Mouse (Mus musculus) forebrain, embryonic 12.5 days (tissue): ENCODE results near the gene Nos3. TPM values are rescaled to one million over a fixed set of nuclear protein-coding genes. Genes with fewer than 3 reads are reported as not detected.
A peak's percentile ranks its signal among the peaks of the same experiment; 100 is the strongest.
"Not testable (repeated sequence)": the region's sequence is repeated elsewhere in the genome, so short reads cannot be mapped to it uniquely, and the experiment has no call there.

Source experiments
- ATAC-seq: fragments of 200-750 bp; cut with Nextera tagmentation; 2 replicates; pipeline ENCODE4 v1.8.0; 2017; ENCODE audit warnings: moderate TSS enrichment; ENCODE audit not compliant: low FRiP score
- H3K27ac ChIP-seq: fragments of 300-500 bp; sonication (generic); 2 replicates; pipeline ENCODE4 v1.5.1; 2016; ENCODE audit warnings: mild to moderate bottlenecking
- H3K27me3 ChIP-seq: fragments of 300-500 bp; sonication (generic); 2 replicates; pipeline ENCODE4 v1.6.1; 2016; ENCODE audit warnings: mild to moderate bottlenecking
- H3K36me3 ChIP-seq: fragments of 300-500 bp; sonication (generic); replicated peaks from 2 replicates; pipeline ENCODE4 v1.6.1; 2016; ENCODE audit warnings: mild to moderate bottlenecking
- H3K4me1 ChIP-seq: fragments of 300-500 bp; sonication (generic); 2 replicates; pipeline ENCODE4 v1.6.1; 2016
- H3K4me2 ChIP-seq: fragments of 300-500 bp; sonication (generic); 2 replicates; pipeline ENCODE4 v1.6.1; 2016; ENCODE audit warnings: mild to moderate bottlenecking, moderate library complexity
- H3K4me3 ChIP-seq: fragments of 300-500 bp; sonication (generic); replicated peaks from 2 replicates; pipeline ENCODE4 v1.5.1; 2016; ENCODE audit warnings: mild to moderate bottlenecking
- H3K9ac ChIP-seq: fragments of 300-500 bp; sonication (generic); 2 replicates; pipeline ENCODE4 v1.6.1; 2016; ENCODE audit warnings: mild to moderate bottlenecking
- H3K9me3 ChIP-seq: fragments of 300-500 bp; sonication (generic); 2 replicates; pipeline ENCODE4 v1.6.1; 2016
- WGBS: fragments of 180-500 bp; shearing (Covaris S2); methylation state at CpG from one replicate; pipeline ENCODE4 v1.1.7; 2016; 5-methylcytosine and 5-hydroxymethylcytosine counted together
- polyA plus RNA-seq: library from polyadenylated mRNA; unstranded; fragments of >200 nt; fragmentation: Nextera tagmentation; extraction: Ambion mirVana; gene quantifications from 2 replicates; pipeline ENCODE4 v1.2.1, GENCODE M21; 2016

The Nos3 gene
- polyA plus RNA-seq, 1 experiment from 2014 or later = 7.2 TPM

GRCm38 (mm10) chr5:24394165-24394894 is 29.7 kb downstream of the Nos3 start:
- 2% methylated on average over 36 of the region's 36 CpGs for WGBS
- peak overlapping the region; percentile 58 for H3K4me3 ChIP-seq
- peaks cover 12% of the 10 kb centered on the region for H3K4me1 ChIP-seq
- no peaks in the 10 kb centered on the region for H3K9me3 ChIP-seq
- H3K4me2 ChIP-seq = peak overlapping the region; percentile 58
- peaks cover 21% of the 10 kb centered on the region for H3K27me3 ChIP-seq
- no peaks in the 10 kb centered on the region for H3K36me3 ChIP-seq
- ATAC-seq = peak; percentile 97
- H3K27ac ChIP-seq = peak overlapping the region; percentile 77
- H3K9ac ChIP-seq = peak overlapping the region; percentile 55

DNA sequence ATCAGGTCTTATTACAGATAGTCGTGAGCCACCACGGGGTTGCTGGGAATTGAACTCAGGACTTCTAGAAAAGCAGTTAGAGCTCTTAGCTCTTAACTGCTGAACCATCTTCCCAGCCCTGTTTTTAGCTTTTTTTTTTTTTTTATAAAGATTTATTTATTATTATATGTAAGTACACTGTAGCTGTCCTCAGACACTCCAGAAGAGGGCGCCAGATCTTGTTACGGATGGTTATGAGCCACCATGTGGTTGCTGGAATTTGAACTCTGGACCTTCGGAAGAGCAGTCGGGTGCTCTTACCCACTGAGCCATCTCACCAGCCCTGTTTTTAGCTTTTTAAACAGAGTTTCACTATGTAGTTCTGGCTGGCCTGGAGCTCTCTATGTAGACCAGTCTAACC is 31.6 kb downstream of the Nos3 start:
- 96% methylated on average over 6 of the region's 6 CpGs for WGBS
- ATAC-seq, H3K27me3 ChIP-seq, H3K9ac ChIP-seq, H3K4me3 ChIP-seq, H3K4me2 ChIP-seq, H3K27ac ChIP-seq, H3K9me3 ChIP-seq: not testable (repeated sequence)
- Histone ChIP-seq H3K36me3 (peaks cover 14% of the 10 kb centered on the region), H3K4me1 (peaks cover 12% of the 10 kb centered on the region)

DNA sequence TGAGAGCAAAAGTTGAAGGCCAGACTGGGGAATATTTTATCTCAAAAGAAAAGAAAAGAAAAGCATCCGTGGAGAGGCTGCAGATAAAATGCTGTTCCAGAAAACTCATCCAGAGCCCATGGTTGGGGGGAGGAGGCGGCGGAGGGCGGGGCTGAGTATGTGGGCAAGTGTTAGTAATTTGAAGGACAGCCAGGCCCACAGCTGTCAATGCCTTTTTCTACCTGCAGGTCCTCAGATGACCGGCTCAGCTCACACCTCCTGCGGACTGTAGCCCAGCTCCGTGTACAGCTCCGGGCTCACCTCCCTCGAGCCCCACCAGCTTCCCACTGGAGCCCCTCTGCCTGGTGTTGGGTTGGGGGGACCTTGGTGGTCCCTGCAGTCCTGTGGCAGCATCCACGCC is 35.1 kb downstream of the Nos3 start:
- Histone ChIP-seq H3K4me1 (peaks cover 5% of the 10 kb centered on the region; the same call in 1 of the 2 replicates), H3K36me3 (peaks cover 37% of the 10 kb centered on the region), H3K9ac (no peak overlapping the region), H3K9me3 (no peaks in the 10 kb centered on the region), H3K27me3 (no peaks in the 10 kb centered on the region), H3K4me2 (no peak overlapping the region), H3K4me3 (no peak overlapping the region), H3K27ac (no peak overlapping the region)
- no peak for ATAC-seq
- 89% methylated on average over 10 of the region's 10 CpGs for WGBS

- ATAC-seq = no peak
- Histone ChIP-seq H3K4me2 (no peak overlapping the region), H3K27me3 (no peaks in the 10 kb centered on the region), H3K4me1 (no peaks in the 10 kb centered on the region), H3K36me3 (peaks cover 40% of the 10 kb centered on the region), H3K27ac (no peak overlapping the region), H3K9ac (no peak overlapping the region), H3K4me3 (no peak overlapping the region), H3K9me3 (no peaks in the 10 kb centered on the region)
- WGBS = 92% methylated on average over 11 of the region's 11 CpGs
Measured at GRCm38 (mm10) chr5:24400362-24400761, 35.8 kb downstream of the Nos3 start.

DNA sequence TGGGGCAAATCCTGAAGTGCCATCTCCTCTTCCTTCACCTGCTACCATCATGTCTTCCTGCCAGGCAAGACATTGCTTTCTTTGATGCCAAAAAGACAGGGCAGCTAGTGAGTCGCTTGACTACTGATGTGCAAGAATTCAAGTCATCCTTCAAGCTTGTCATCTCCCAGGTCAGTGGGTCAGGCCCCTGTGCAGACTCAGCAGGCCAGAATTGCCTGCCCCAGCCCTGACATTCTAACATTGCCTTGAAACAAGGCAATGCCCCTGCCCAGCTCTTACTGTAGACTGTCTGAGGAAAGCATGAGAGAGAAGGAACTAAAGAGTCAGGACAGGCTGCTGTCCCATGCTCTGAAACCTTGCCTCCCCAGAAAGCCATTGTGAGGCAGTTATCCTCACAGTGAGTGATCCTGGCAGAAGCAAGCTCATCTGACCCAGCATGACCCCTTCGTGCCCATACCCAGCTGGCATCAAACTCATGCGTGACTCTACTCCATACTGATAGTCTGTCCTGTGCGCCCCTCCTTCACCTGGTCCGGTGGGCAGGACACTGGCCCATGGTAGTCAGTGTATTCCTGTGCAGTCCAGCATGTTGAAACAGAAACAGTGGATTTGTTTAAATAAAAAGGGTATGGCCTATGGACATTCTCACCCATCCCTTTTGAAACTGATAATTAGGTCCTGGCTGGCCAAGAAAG is 36.4 kb downstream of the Nos3 start:
- WGBS = 94% methylated on average over 5 of the region's 5 CpGs
- Histone ChIP-seq H3K4me1 (no peaks in the 10 kb centered on the region), H3K4me2 (no peak overlapping the region), H3K27ac (no peak overlapping the region), H3K27me3 (no peaks in the 10 kb centered on the region), H3K9me3 (no peaks in the 10 kb centered on the region), H3K9ac (no peak overlapping the region), H3K36me3 (peaks cover 42% of the 10 kb centered on the region), H3K4me3 (no peak overlapping the region)
- no peak for ATAC-seq

DNA sequence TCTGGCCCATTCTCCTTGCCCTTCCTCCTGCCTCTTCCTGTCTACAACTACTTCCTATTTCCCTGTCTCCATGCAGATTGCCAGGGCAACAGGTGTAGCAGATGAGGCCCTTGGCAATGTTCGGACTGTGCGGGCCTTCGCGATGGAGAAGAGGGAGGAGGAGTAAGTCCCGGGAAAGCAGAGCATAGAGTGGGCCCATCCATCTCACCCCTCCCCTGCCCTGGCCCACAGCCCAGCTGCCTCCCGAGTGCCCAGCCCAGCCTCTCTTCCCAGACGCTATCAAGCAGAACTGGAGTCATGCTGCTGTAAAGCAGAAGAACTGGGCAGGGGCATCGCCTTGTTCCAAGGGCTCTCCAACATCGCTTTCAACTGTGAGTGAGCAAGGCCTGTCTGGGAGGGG is 37.4 kb downstream of the Nos3 start:
- H3K4me3 ChIP-seq = no peak overlapping the region
- no peaks in the 10 kb centered on the region for H3K27me3 ChIP-seq
- peaks cover 51% of the 10 kb centered on the region for H3K36me3 ChIP-seq
- H3K4me1 ChIP-seq = no peaks in the 10 kb centered on the region
- 86% methylated on average over 9 of the region's 9 CpGs for WGBS
- no peaks in the 10 kb centered on the region for H3K9me3 ChIP-seq
- H3K9ac ChIP-seq = no peak overlapping the region
- H3K4me2 ChIP-seq = no peak overlapping the region
- no peak overlapping the region for H3K27ac ChIP-seq
- no peak for ATAC-seq

- 89% methylated on average over 6 of the region's 6 CpGs for WGBS
- no peak overlapping the region for H3K9ac ChIP-seq
- H3K9me3 ChIP-seq = no peaks in the 10 kb centered on the region
- H3K27me3 ChIP-seq = no peaks in the 10 kb centered on the region
- no peaks in the 10 kb centered on the region for H3K4me1 ChIP-seq
- peaks cover 70% of the 10 kb centered on the region for H3K36me3 ChIP-seq
- H3K4me3 ChIP-seq = no peak overlapping the region
- no peak overlapping the region for H3K4me2 ChIP-seq
- H3K27ac ChIP-seq = no peak overlapping the region
- no peak for ATAC-seq
Measured at GRCm38 (mm10) chr5:24404594-24405360, 40.2 kb downstream of the Nos3 start.

- Histone ChIP-seq H3K4me3 (no peak overlapping the region), H3K27ac (no peak overlapping the region), H3K4me2 (no peak overlapping the region), H3K36me3 (peaks cover 65% of the 10 kb centered on the region), H3K4me1 (no peaks in the 10 kb centered on the region), H3K9ac (no peak overlapping the region), H3K9me3 (no peaks in the 10 kb centered on the region), H3K27me3 (no peaks in the 10 kb centered on the region)
- ATAC-seq = no peak
- 71% methylated on average over 3 of the region's 3 CpGs for WGBS
Measured at GRCm38 (mm10) chr5:24405389-24405876, 40.8 kb downstream of the Nos3 start.

GRCm38 (mm10) chr5:24408651-24409050 is 44.0 kb downstream of the Nos3 start:
- no peak overlapping the region for H3K4me2 ChIP-seq
- H3K9me3 ChIP-seq = no peaks in the 10 kb centered on the region
- peaks cover 5% of the 10 kb centered on the region; the same call in 1 of the 2 replicates for H3K27me3 ChIP-seq
- H3K4me1 ChIP-seq = peaks cover 6% of the 10 kb centered on the region; the same call in 1 of the 2 replicates
- H3K4me3 ChIP-seq = no peak overlapping the region
- no peak overlapping the region for H3K27ac ChIP-seq
- no peak for ATAC-seq
- 96% methylated on average over 13 of the region's 13 CpGs for WGBS
- H3K9ac ChIP-seq = no peak overlapping the region
- peaks cover 37% of the 10 kb centered on the region for H3K36me3 ChIP-seq

DNA sequence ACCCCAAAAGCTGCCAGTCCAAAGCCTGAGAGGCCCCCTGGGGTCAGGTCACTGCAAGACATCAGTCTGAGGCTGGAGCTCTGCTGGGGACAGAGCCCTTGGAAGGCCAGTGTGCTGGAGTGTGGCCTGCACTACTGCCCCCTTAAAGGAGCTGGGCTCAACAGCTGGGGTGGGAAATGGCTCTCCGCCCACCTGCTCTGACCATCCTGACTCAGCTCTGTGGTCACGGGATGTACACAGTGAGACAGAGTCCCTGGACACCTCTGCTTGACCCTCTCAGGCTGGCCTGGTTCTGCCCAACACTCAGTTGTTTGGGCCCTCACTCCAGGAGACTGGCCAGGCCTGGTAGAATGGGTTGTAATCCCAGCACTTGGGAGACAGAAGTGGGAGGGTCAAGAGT is 44.9 kb downstream of the Nos3 start:
- no peak overlapping the region for H3K9ac ChIP-seq
- 83% methylated on average over 2 of the region's 2 CpGs for WGBS
- peaks cover 35% of the 10 kb centered on the region for H3K36me3 ChIP-seq
- ATAC-seq = no peak
- H3K4me3 ChIP-seq = no peak overlapping the region
- peaks cover 13% of the 10 kb centered on the region; the same call in 1 of the 2 replicates for H3K27me3 ChIP-seq
- no peaks in the 10 kb centered on the region for H3K9me3 ChIP-seq
- H3K4me2 ChIP-seq = no peak overlapping the region
- peaks cover 7% of the 10 kb centered on the region; the same call in 1 of the 2 replicates for H3K4me1 ChIP-seq
- no peak overlapping the region for H3K27ac ChIP-seq

DNA sequence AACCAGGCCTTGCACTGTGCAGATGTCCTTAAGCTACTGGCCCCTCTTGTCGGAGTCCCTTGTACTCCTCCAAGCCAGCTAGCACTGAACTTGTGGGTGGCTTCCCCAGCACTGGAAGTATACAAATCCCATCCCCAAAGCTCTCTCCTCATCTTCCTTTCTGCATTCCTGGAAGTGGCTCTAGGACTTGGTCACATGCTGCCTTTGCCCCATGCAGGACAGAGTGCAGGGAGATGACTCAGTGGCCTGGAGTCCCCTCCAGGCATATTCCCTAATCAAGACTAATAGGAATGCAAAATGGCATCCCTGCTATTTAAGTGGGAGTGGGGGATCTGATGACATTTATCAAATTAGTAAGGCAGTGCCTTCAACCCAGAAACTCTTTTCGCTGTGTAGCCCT is 47.5 kb downstream of the Nos3 start:
- no peak overlapping the region for H3K4me3 ChIP-seq
- H3K9ac ChIP-seq = no peak overlapping the region
- H3K27ac ChIP-seq = no peak overlapping the region
- peaks cover 19% of the 10 kb centered on the region for H3K36me3 ChIP-seq
- peaks cover 26% of the 10 kb centered on the region; the same call in 1 of the 2 replicates for H3K27me3 ChIP-seq
- no peaks in the 10 kb centered on the region for H3K9me3 ChIP-seq
- 93% methylated on average over 2 of the region's 2 CpGs for WGBS
- no peak for ATAC-seq
- H3K4me2 ChIP-seq = no peak overlapping the region
- peaks cover 16% of the 10 kb centered on the region for H3K4me1 ChIP-seq

DNA sequence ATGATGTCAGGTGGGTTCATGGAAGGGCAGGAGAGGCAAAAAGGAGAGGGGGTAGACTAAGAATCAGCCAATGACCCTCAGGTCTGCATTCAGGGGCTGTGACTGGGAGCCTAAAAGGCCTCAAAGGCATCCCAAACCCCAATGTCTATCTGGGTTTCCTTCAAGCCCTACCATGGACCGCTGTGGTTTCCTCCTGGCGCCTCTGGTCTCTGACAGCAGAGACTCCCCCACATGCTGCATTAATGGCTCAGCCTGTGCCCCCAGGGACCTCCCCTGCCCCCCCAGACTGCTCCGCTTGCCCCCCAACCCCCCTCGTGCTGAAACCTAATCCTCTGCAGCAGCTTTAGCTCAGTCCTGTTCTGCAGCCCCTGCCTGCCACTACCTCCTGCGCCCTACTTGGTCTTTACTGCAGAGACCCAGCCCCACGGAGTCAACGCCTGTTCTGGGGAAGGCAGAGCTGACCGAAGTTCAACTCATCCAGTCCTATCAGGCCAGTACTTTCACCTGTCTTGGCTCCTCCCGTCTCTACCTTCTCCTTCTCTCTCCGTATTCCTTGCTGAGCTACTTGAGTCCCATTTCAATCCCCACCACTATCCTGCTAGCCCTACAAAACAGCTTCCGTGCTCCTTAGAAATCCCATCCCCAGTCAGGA is 48.6 kb downstream of the Nos3 start, which contains the start of gene Asic3:
Asic3 (plus strand) TSS at position 351 of the 652 bp plus-strand sequence.
- H3K27ac ChIP-seq = no peak within 1 kb of the TSS
- no peak within 1 kb of the TSS for H3K4me2 ChIP-seq
- H3K27me3 ChIP-seq = peaks cover 28% of the 10 kb centered on the region; the same call in 1 of the 2 replicates
- no peak within 1 kb of the TSS for H3K9ac ChIP-seq
- peaks cover 14% of the 10 kb centered on the region for H3K36me3 ChIP-seq
- no peak for ATAC-seq
- H3K4me1 ChIP-seq = peaks cover 16% of the 10 kb centered on the region
- H3K4me3 ChIP-seq = no peak within 1 kb of the TSS
- no peaks in the 10 kb centered on the region for H3K9me3 ChIP-seq
- WGBS = 52% methylated on average over 11 of the region's 11 CpGs
